24 mouse cellular contexts compared by ENCODE assay signal in genomic region chr9:77704108-77704507, GRCm38 (mm10).
"Had no signal": no experiment of that assay in that cellular context is flagged by ENCODE, and none has a peak within 500 bp of the region (broad histone marks: within the 10 kb centered on the region; RNA-seq: fewer than 3 reads in every experiment).

No protein-coding gene starts in this region.

- H3K27ac ChIP-seq: kidney, embryonic 15.5 days; limb, embryonic 12.5 days; limb, embryonic 15.5 days; liver, embryonic 14.5 days; midbrain, embryonic 10.5 days; midbrain, embryonic 13.5 days; neural tube, embryonic 13.5 days had no signal

- H3K9ac ChIP-seq: kidney, embryonic 15.5 days; limb, embryonic 12.5 days; limb, embryonic 15.5 days; liver, embryonic 14.5 days; liver, postnatal 0 days; lung, embryonic 14.5 days; midbrain, embryonic 13.5 days; neural tube, embryonic 13.5 days had no signal

- H3K27me3 ChIP-seq: kidney, embryonic 15.5 days; limb, embryonic 12.5 days; limb, embryonic 15.5 days; midbrain, embryonic 13.5 days; neural tube, embryonic 13.5 days had no signal

- H3K36me3 ChIP-seq: kidney, embryonic 15.5 days; limb, embryonic 12.5 days; limb, embryonic 15.5 days; midbrain, embryonic 10.5 days; midbrain, embryonic 13.5 days; neural tube, embryonic 13.5 days had no signal

- ATAC-seq: liver, postnatal 0 days; midbrain, embryonic 13.5 days; midbrain, embryonic 16.5 days had no signal

- H3K9me3 ChIP-seq: kidney, embryonic 15.5 days; limb, embryonic 12.5 days; limb, embryonic 15.5 days; megakaryocyte, embryonic 14.5 days; midbrain, embryonic 10.5 days; midbrain, embryonic 13.5 days; neural tube, embryonic 13.5 days had no signal

- H3K4me3 ChIP-seq: kidney, embryonic 15.5 days; limb, embryonic 12.5 days; limb, embryonic 15.5 days; megakaryocyte, embryonic 14.5 days; midbrain, embryonic 10.5 days; midbrain, embryonic 13.5 days; myocyte; neural tube, embryonic 13.5 days had no signal

- H3K4me1 ChIP-seq: kidney, embryonic 15.5 days; limb, embryonic 12.5 days; limb, embryonic 15.5 days; midbrain, embryonic 13.5 days; neural tube, embryonic 13.5 days had no signal

- DNase-seq: kidney, adult 11 months; kidney, adult 8-10 months; kidney, postnatal 10 days; kidney, postnatal 36 days; left cerebral cortex, postnatal 4 days; liver, postnatal 0 days; lung, embryonic 14.5 days; lung, postnatal 10 days; right cerebral cortex, adult 18-20 months; right cerebral cortex, postnatal 14 days; right cerebral cortex, postnatal 4 days; spleen, adult 18-20 months; thymus, postnatal 25 days had no signal

- H3K4me2 ChIP-seq: kidney, embryonic 15.5 days; limb, embryonic 12.5 days; limb, embryonic 15.5 days; liver, embryonic 11.5 days; lung, embryonic 14.5 days; midbrain, embryonic 13.5 days; neural tube, embryonic 13.5 days had no signal
